Mouse (Mus musculus): ENCODE results near the gene Tmeff2.

Gene Tmeff2

GRCm38 (mm10) chr1:50962649-50963000, 62.2 kb downstream of the Tmeff2 start:
- TF ChIP-seq GATA4 (IDR thresholded peaks at IDR 0.05; ENCODE audit: insufficient replicate concordance, low read length) = no peak

DNA sequence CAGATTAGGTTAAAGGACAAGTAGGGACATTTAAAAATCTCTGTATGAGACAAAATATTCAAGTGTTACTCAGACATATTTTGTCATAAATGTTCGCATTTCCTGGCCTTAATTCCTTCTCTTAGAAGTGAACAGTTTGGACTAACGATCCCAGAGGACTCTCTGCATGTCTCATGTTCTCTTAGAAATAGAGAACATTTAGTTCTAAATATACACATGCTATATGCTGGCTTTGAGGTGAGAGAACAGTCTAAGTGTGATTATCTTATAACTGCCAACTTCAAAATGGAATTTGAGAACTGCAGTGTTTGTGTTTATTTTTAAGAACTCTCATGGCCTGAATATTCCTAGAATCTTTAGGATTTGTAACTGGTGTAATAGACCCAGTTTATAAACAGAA, 69.2 kb downstream of the Tmeff2 start:
- TF ChIP-seq GATA4 (IDR thresholded peaks at IDR 0.05; ENCODE audit: insufficient replicate concordance, low read length) = no peak

- TF ChIP-seq GATA4 (IDR thresholded peaks at IDR 0.05; ENCODE audit: insufficient replicate concordance, low read length) = no peak
Measured at GRCm38 (mm10) chr1:50970853-50971252, 70.4 kb downstream of the Tmeff2 start.

DNA sequence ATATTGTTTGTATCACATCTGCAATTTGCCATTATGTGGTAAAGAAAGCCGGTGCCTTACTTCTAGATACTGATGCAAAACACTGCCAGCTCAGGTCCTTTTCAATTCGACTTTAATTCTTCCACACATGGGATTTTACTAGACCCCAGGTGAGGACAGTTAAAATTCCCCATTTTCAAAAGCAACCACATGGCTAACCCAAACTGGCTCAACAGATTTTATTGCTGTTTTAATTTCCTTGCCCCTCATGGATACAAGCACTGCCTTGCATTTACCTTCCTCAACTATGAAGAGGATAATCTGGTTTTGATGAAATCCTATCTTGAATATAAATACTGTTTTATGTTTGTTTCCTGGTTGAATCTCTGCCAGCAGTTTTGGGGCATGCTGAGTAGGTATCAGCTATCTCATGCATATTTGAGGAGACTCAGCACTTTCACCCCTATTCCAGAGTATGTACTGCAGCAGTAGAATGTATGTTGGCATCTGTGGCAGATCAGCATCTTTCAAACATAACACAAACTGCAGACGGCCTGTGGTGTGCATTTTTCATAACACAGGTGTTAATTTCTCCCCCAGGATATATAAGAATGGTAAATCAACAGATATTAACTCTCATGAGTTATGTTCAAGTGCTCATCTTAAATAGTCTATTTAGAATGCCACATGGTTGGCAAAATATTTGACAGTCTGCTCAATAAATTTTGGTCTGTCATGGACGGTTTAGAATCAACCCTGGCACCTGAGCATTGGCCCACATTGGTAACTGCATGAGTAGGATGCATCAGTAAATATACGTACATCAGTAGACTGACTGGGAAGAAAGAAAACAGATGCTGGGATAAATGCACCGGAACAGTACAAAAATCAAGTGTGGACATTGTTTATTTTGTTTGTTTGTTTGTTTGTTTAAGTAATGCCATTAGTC, 72.3 kb downstream of the Tmeff2 start:
- no peak for TF ChIP-seq GATA4 (IDR thresholded peaks at IDR 0.05; ENCODE audit: insufficient replicate concordance, low read length)

GRCm38 (mm10) chr1:50979358-50980081, 79.1 kb downstream of the Tmeff2 start:
- no peak for TF ChIP-seq GATA4 (IDR thresholded peaks at IDR 0.05; ENCODE audit: insufficient replicate concordance, low read length)

DNA sequence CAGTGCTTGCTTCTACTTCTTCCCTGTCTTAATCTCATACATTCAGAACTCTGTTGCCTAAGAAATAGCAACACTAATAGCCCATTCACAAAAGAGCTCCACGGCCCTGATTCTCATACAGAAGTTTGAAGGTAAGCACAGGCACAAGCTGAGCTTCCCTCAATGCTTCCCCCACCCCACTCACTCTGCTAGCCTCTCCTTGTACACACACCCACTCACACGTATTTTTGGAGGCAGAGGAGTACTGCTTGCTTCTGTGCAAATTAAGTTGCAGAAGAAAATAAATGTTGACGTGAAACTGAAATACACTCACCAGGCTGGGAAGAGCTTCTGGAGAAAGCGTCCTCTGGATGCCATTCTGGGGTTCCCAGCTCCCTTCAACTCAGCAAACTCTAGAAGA, 80.1 kb downstream of the Tmeff2 start:
- TF ChIP-seq GATA4 (IDR thresholded peaks at IDR 0.05; ENCODE audit: insufficient replicate concordance, low read length) = no peak

GRCm38 (mm10) chr1:50981151-50981828, 80.8 kb downstream of the Tmeff2 start:
- TF ChIP-seq GATA4 (IDR thresholded peaks at IDR 0.05; ENCODE audit: insufficient replicate concordance, low read length) = no peak

- no peak for TF ChIP-seq GATA4 (IDR thresholded peaks at IDR 0.05; ENCODE audit: insufficient replicate concordance, low read length)
Measured at GRCm38 (mm10) chr1:50990661-50991060, 90.2 kb downstream of the Tmeff2 start.

GRCm38 (mm10) chr1:50994505-50994904, 94.1 kb downstream of the Tmeff2 start:
- no peak for TF ChIP-seq GATA4 (IDR thresholded peaks at IDR 0.05; ENCODE audit: insufficient replicate concordance, low read length)

DNA sequence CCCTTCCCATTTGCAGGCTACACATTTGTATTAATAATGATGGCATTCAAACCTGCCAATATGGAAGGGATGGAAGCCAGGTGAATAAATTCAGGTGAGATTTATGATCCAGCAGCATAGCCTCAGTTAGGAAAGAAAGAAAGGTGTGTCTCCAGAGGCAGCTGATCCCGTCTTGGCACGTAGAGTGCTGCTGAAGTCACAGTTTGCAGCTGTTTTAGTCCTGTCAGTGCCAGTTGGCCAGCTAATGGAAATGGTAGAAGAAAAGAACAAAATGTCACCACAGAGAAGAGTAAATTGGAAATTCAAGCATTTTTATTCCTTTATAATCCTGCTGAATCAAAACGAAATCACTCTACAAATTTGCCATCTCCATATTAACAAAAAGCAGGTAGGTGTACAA, 99.3 kb downstream of the Tmeff2 start:
- TF ChIP-seq GATA4 (IDR thresholded peaks at IDR 0.05; ENCODE audit: insufficient replicate concordance, low read length) = no peak

GRCm38 (mm10) chr1:51008344-51008743, 107.9 kb downstream of the Tmeff2 start:
- TF ChIP-seq GATA4 (IDR thresholded peaks at IDR 0.05; ENCODE audit: insufficient replicate concordance, low read length) = no peak

- no peak for TF ChIP-seq GATA4 (IDR thresholded peaks at IDR 0.05; ENCODE audit: insufficient replicate concordance, low read length)
Measured at GRCm38 (mm10) chr1:51040249-51040648, 139.8 kb downstream of the Tmeff2 start.

GRCm38 (mm10) chr1:51044810-51045209, 144.4 kb downstream of the Tmeff2 start:
- no peak for TF ChIP-seq GATA4 (IDR thresholded peaks at IDR 0.05; ENCODE audit: insufficient replicate concordance, low read length)

DNA sequence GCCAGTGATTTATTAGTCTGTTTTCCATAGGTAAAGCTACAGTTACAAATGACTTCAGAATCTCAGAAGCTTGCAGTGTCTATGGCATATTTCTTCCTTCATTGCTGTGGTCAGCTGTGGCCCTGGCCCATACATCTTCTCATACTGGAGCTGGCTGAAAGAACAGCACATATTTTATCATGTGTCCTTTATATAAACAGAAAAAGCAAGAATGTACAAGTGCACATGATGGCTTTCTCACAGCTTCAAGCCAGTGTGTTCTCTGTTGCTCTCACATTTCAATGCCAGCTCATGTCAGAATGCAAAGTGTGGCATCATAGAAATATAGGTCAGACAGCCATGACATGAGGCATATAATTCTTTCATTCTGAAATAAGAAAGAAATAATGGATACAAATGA, 164.1 kb downstream of the Tmeff2 start:
- no peak for TF ChIP-seq GATA4 (IDR thresholded peaks at IDR 0.05; ENCODE audit: insufficient replicate concordance, low read length)

- no peak for TF ChIP-seq GATA4 (IDR thresholded peaks at IDR 0.05; ENCODE audit: insufficient replicate concordance, low read length)
Measured at GRCm38 (mm10) chr1:51065652-51066051, 165.2 kb downstream of the Tmeff2 start.

DNA sequence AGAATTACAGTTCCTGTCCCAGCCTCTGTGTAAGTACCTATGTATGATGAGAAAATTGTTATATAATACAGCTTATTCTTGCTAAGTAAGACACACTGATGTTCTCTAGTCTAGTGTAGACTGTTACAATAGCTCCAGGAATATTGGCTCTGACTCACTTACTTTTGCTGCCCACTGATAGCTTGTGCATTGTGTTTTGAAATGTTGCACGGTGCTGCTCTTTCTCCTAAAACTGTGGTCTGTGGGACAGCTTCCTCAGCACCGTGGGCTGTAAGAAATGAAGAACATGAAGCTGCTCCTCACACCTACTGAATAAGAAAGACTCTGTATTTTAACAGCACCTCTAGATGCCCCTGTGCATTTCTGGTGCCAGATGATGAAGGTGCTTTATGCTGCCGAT, 168.4 kb downstream of the Tmeff2 start:
- TF ChIP-seq GATA4 (IDR thresholded peaks at IDR 0.05; ENCODE audit: insufficient replicate concordance, low read length) = no peak
